Mouse (Mus musculus): Measurements from ENCODE around the gene Fbxl16. TPM values are rescaled to one million over a fixed set of nuclear protein-coding genes. Genes with fewer than 3 reads are reported as not detected.

Gene Fbxl16
- polyA plus RNA-seq, 1 experiment = 6.0 TPM

DNA sequence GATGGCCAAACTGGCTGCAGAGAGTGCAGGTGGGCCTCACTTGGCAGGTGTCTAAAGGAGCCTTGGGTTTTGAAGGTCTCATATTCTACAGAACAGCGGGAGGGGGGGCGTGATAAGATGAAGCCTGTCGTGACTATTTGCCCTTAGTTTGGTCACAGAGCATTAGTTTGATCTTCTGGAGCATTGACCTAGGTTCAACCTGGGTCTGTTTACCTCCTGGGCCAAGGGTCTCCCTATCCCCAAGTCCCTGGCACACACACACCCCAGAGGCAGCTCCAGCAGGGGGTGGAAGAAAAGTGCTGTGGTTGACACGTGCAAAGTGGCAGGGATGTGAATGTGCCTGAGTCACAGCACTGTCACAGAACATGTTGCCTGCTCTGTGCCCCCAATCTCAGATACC lies 2.0 kb downstream of the Fbxl16 start:
- H3ac ChIP-seq (ENCODE audit: control insufficient read depth, insufficient read length) = no peak overlapping the region
- TF ChIP-seq USF1 (IDR thresholded peaks at IDR 0.05; ENCODE audit: low read depth) (no peak), POLR2AphosphoS2 (IDR thresholded peaks at IDR 0.05; ENCODE audit: insufficient read length, low read depth) (no peak), POLR2A (IDR thresholded peaks at IDR 0.05; ENCODE audit: insufficient read length, low read depth) (no peak), MYOD1 (IDR thresholded peaks at IDR 0.05; ENCODE audit: control insufficient read depth in 1 of 3, insufficient read length in 2 of 3, low read depth in 2 of 3) (no peak), MAX (IDR thresholded peaks at IDR 0.05; ENCODE audit: low read depth) (no peak), SRF (IDR thresholded peaks at IDR 0.05; ENCODE audit: control insufficient read depth, insufficient read length, low read depth) (no peak), REST (IDR thresholded peaks at IDR 0.05; ENCODE audit: insufficient read depth, insufficient read length) (no peak), E2F4 (IDR thresholded peaks at IDR 0.05; ENCODE audit: insufficient read depth) (no peak), CEBPB (IDR thresholded peaks at IDR 0.05; ENCODE audit: insufficient read depth, poor library complexity, severe bottlenecking) (no peak), TCF3 (IDR thresholded peaks at IDR 0.05; ENCODE audit: insufficient read length, low read depth) (no peak), MYOG (IDR thresholded peaks at IDR 0.05; ENCODE audit: control insufficient read depth in 1 of 3, insufficient read depth in 1 of 3, insufficient read length in 2 of 3, low read depth in 2 of 3) (no peak), TCF12 (IDR thresholded peaks at IDR 0.05; ENCODE audit: insufficient read depth, poor library complexity, severe bottlenecking) (no peak)

DNA sequence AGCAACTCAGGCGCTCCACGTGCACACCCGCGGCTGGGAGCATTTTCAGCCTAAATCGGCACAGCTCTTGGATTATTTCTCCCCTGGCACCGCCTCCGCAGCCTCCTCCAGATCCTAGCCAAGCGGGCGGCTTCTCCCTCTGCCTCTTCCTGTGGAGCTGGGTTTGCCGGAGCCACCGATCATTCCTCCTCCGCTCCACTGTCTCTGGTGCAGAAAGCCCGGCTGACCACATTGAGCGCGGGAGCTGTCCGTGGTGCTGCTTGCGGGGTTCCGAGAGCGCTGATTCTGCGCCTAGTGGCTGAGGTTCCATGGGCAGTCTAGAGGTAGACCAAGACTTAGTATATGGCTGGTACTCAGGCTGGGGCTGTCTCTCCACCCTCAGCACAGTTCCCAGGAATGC lies 4.6 kb downstream of the Fbxl16 start:
- Histone ChIP-seq H3K36me3 (ENCODE audit: control insufficient read depth, insufficient read depth) (no peaks in the 10 kb centered on the region), H3K4me2 (ENCODE audit: low read depth) (no peak overlapping the region), H3K4me3 (no peak overlapping the region), H3ac (ENCODE audit: control insufficient read depth, insufficient read length) (no peak overlapping the region), H3K79me2 (ENCODE audit: control insufficient read depth, insufficient read depth) (no peaks in the 10 kb centered on the region), H3K27me3 (ENCODE audit: control insufficient read depth, insufficient read depth, insufficient read length) (no peaks in the 10 kb centered on the region)
- TF ChIP-seq TCF12 (IDR thresholded peaks at IDR 0.05; ENCODE audit: insufficient read depth, poor library complexity, severe bottlenecking) (no peak), MYOG (IDR thresholded peaks at IDR 0.05; ENCODE audit: control insufficient read depth in 1 of 3, insufficient read depth in 1 of 3, insufficient read length in 2 of 3, low read depth in 2 of 3) (peak in 1 of 3 experiments; percentile 14), REST (IDR thresholded peaks at IDR 0.05; ENCODE audit: insufficient read depth, insufficient read length) (peak; percentile 99)

More for the DNA sequence above, 2.0 kb downstream of the Fbxl16 start:
- H3K36me3 ChIP-seq (ENCODE audit: control insufficient read depth, insufficient read depth) = no peaks in the 10 kb centered on the region
- H3K27me3 ChIP-seq (ENCODE audit: control insufficient read depth, insufficient read depth, insufficient read length) = no peaks in the 10 kb centered on the region
- no peak overlapping the region for H3K4me2 ChIP-seq (ENCODE audit: low read depth)
- H3K4me3 ChIP-seq = no peak overlapping the region
- H3K79me2 ChIP-seq (ENCODE audit: control insufficient read depth, insufficient read depth) = no peaks in the 10 kb centered on the region

GRCm38 (mm10) chr17:25817662-25818061 lies 8.8 kb downstream of the Fbxl16 start:
- no peak for TF ChIP-seq MYOD1 (IDR thresholded peaks at IDR 0.05; ENCODE audit: control insufficient read depth in 1 of 3, insufficient read length in 2 of 3, low read depth in 2 of 3)
- no peak for TF ChIP-seq SRF (IDR thresholded peaks at IDR 0.05; ENCODE audit: control insufficient read depth, insufficient read length, low read depth)
- no peak for TF ChIP-seq TCF3 (IDR thresholded peaks at IDR 0.05; ENCODE audit: insufficient read length, low read depth)
- no peak for TF ChIP-seq CEBPB (IDR thresholded peaks at IDR 0.05; ENCODE audit: insufficient read depth, poor library complexity, severe bottlenecking)
- TF ChIP-seq POLR2AphosphoS2 (IDR thresholded peaks at IDR 0.05; ENCODE audit: insufficient read length, low read depth) = no peak
- no peak for TF ChIP-seq E2F4 (IDR thresholded peaks at IDR 0.05; ENCODE audit: insufficient read depth)
- TF ChIP-seq MAX (IDR thresholded peaks at IDR 0.05; ENCODE audit: low read depth) = no peak
- TF ChIP-seq POLR2A (IDR thresholded peaks at IDR 0.05; ENCODE audit: insufficient read length, low read depth) = no peak
- TF ChIP-seq USF1 (IDR thresholded peaks at IDR 0.05; ENCODE audit: low read depth) = no peak
- TF ChIP-seq MYOG (IDR thresholded peaks at IDR 0.05; ENCODE audit: control insufficient read depth in 1 of 3, insufficient read depth in 1 of 3, insufficient read length in 2 of 3, low read depth in 2 of 3) = no peak
- TF ChIP-seq TCF12 (IDR thresholded peaks at IDR 0.05; ENCODE audit: insufficient read depth, poor library complexity, severe bottlenecking) = no peak
- TF ChIP-seq REST (IDR thresholded peaks at IDR 0.05; ENCODE audit: insufficient read depth, insufficient read length) = no peak
- H3ac ChIP-seq (ENCODE audit: control insufficient read depth, insufficient read length) = no peak overlapping the region
- H3K36me3 ChIP-seq (ENCODE audit: control insufficient read depth, insufficient read depth) = no peaks in the 10 kb centered on the region
- H3K79me2 ChIP-seq (ENCODE audit: control insufficient read depth, insufficient read depth) = no peaks in the 10 kb centered on the region
- H3K27me3 ChIP-seq (ENCODE audit: control insufficient read depth, insufficient read depth, insufficient read length) = no peaks in the 10 kb centered on the region
- no peak overlapping the region for H3K4me3 ChIP-seq
- no peak overlapping the region for H3K4me2 ChIP-seq (ENCODE audit: low read depth)

DNA sequence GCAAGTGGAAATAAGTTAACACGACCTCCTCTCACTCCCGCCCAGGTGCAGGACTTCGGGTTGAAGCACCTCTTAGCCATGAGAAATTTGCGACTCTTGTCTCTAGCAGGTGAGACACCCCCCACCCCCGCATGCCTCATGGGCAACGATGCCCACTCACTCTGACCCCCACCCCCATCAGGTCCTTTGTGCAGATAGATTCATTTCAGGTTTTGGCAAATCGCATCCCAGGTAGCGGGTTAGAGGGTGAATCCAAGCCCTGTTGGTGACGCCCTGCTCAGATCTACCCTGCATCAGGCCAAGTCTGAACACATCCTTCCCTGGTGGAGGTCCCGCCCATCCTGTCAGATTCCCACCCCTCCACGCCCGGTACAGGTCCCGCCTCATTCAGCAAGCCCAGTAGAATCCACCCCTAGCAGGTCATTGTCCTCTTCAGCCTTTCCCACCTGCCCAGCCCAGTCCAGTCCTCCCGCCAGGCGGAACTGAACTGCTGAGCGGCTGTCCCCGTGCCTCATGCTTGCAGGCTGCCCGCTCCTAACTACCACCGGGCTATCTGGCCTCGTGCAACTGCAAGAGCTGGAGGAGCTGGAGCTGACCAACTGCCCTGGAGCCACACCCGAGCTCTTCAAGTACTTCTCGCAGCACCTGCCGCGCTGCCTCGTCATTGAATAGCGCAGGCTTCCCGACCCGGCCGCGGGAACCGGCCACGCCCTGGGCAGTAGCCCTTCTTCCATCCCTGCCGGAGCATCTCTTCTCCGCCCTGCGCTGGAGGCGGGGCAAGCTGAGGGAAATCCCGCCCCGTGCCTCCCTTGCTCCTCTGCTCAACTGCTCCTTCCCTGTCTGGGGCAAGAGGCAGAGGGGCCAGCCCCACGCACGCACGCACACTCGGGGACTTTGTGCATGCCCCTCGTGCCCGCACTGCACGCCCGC lies 10.2 kb downstream of the Fbxl16 start:
- no peak for TF ChIP-seq TCF12 (IDR thresholded peaks at IDR 0.05; ENCODE audit: insufficient read depth, poor library complexity, severe bottlenecking)
- TF ChIP-seq POLR2A (IDR thresholded peaks at IDR 0.05; ENCODE audit: insufficient read length, low read depth) = no peak
- TF ChIP-seq MYOD1 (IDR thresholded peaks at IDR 0.05; ENCODE audit: control insufficient read depth in 1 of 3, insufficient read length in 2 of 3, low read depth in 2 of 3) = peak in 1 of 3 experiments; percentile 26
- TF ChIP-seq MYOG (IDR thresholded peaks at IDR 0.05; ENCODE audit: control insufficient read depth in 1 of 3, insufficient read depth in 1 of 3, insufficient read length in 2 of 3, low read depth in 2 of 3) = no peak
- Histone ChIP-seq H3ac (ENCODE audit: control insufficient read depth, insufficient read length) (no peak overlapping the region), H3K36me3 (ENCODE audit: control insufficient read depth, insufficient read depth) (no peaks in the 10 kb centered on the region), H3K27me3 (ENCODE audit: control insufficient read depth, insufficient read depth, insufficient read length) (no peaks in the 10 kb centered on the region), H3K4me3 (no peak overlapping the region), H3K4me2 (ENCODE audit: low read depth) (peak overlapping the region; percentile 18), H3K79me2 (ENCODE audit: control insufficient read depth, insufficient read depth) (no peaks in the 10 kb centered on the region)

DNA sequence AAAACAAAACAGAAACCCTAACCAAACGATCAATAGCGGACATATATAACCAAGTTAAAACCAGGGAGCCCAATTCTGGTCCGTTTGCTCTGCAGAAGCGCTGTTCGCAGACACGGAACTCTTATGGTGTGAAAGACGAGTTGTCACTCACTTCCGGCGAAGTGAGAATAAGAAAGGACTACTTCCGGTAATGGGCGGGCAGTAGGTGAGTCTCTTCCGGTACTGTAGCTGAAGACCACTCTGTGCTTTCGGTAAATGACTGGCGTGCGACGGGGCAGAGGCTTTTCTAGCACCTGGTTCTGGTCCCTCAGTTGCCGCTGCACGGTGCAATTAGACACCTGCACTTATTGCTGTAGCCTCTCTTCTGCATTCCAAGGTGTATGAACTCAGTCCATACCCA lies 14.6 kb downstream of the Fbxl16 start, which contains the start of gene Wdr24:
Gene Wdr24, plus strand, starts transcription at position 176 of the 400 bp plus-strand sequence.
- no peaks in the 10 kb centered on the region for H3K36me3 ChIP-seq (ENCODE audit: control insufficient read depth, insufficient read depth)
- H3ac ChIP-seq (ENCODE audit: control insufficient read depth, insufficient read length) = no peak within 1 kb of the TSS
- peak within 1 kb of the TSS; percentile 32 for H3K4me3 ChIP-seq
- H3K79me2 ChIP-seq (ENCODE audit: control insufficient read depth, insufficient read depth) = no peaks in the 10 kb centered on the region
- TF ChIP-seq USF1 (IDR thresholded peaks at IDR 0.05; ENCODE audit: low read depth) (no peak), POLR2AphosphoS2 (IDR thresholded peaks at IDR 0.05; ENCODE audit: insufficient read length, low read depth) (peak; percentile 57), REST (IDR thresholded peaks at IDR 0.05; ENCODE audit: insufficient read depth, insufficient read length) (no peak), MYOG (IDR thresholded peaks at IDR 0.05; ENCODE audit: control insufficient read depth in 1 of 3, insufficient read depth in 1 of 3, insufficient read length in 2 of 3, low read depth in 2 of 3) (no peak), MAX (IDR thresholded peaks at IDR 0.05; ENCODE audit: low read depth) (peak; percentile 60), POLR2A (IDR thresholded peaks at IDR 0.05; ENCODE audit: insufficient read length, low read depth) (peak; percentile 62), SRF (IDR thresholded peaks at IDR 0.05; ENCODE audit: control insufficient read depth, insufficient read length, low read depth) (peak; percentile 52)
- no peaks in the 10 kb centered on the region for H3K27me3 ChIP-seq (ENCODE audit: control insufficient read depth, insufficient read depth, insufficient read length)
- peak within 1 kb of the TSS; percentile 88 for H3K4me2 ChIP-seq (ENCODE audit: low read depth)

All from myocyte (in vitro differentiated cells).